Mouse (Mus musculus) hindbrain, embryonic 14.5 days (tissue): ENCODE results near the gene Bhlhe40. TPM values are rescaled to one million over a fixed set of nuclear protein-coding genes. Genes with fewer than 3 reads are reported as not detected.
A peak's percentile ranks its signal among the peaks of the same experiment; 100 is the strongest.

Experiments
- ATAC-seq: fragments of 200-750 bp; cut with Nextera tagmentation; 2 replicates; pipeline ENCODE4 v1.8.0; 2017; ENCODE audit warnings: moderate number of reproducible peaks, mild to moderate bottlenecking, moderate TSS enrichment, moderate library complexity; ENCODE audit not compliant: low FRiP score
- DNase-seq: peaks from one replicate; pipeline ENCODE4 v3.0.0-alpha.2; 2015; ENCODE audit warnings: low spot score
- H3K27ac ChIP-seq: fragments of 300-500 bp; sonication (generic); 2 replicates; pipeline ENCODE4 v1.5.1; 2014; ENCODE audit warnings: mild to moderate bottlenecking, moderate library complexity
- H3K27me3 ChIP-seq: fragments of 300-500 bp; sonication (generic); 2 replicates; pipeline ENCODE4 v1.6.1; 2014; ENCODE audit warnings: mild to moderate bottlenecking, low read length, mixed read lengths; ENCODE audit not compliant: control insufficient read depth, insufficient read depth
- H3K36me3 ChIP-seq: fragments of 300-500 bp; sonication (generic); replicated peaks from 2 replicates; pipeline ENCODE4 v1.6.1; 2014; ENCODE audit not compliant: control insufficient read depth, insufficient read depth
- H3K4me1 ChIP-seq: fragments of 300-500 bp; sonication (generic); replicated peaks from 2 replicates; pipeline ENCODE4 v1.6.1; 2014; ENCODE audit warnings: antibody characterized with exemption, low read length, mixed read lengths; ENCODE audit not compliant: control insufficient read depth, insufficient read depth
- H3K4me2 ChIP-seq: fragments of 300-500 bp; sonication (generic); replicated peaks from 2 replicates; pipeline ENCODE4 v1.6.1; 2014; ENCODE audit warnings: mild to moderate bottlenecking, moderate library complexity
- H3K4me3 ChIP-seq: fragments of 300-500 bp; sonication (generic); replicated peaks from 2 replicates; pipeline ENCODE4 v1.5.1; 2014; ENCODE audit warnings: mild to moderate bottlenecking, low read length
- H3K9ac ChIP-seq: fragments of 300-500 bp; sonication (generic); 2 replicates; pipeline ENCODE4 v1.6.1; 2014
- H3K9me3 ChIP-seq: fragments of 300-500 bp; sonication (generic); 2 replicates; pipeline ENCODE4 v1.6.1; 2016; ENCODE audit warnings: low read length; ENCODE audit not compliant: control insufficient read depth
- WGBS: fragments of 180-500 bp; shearing (Covaris S2); extraction: QIAGEN DNeasy Blood & Tissue Kit; methylation state at CpG from one replicate; pipeline ENCODE4 v1.1.7; 2014; 5-methylcytosine and 5-hydroxymethylcytosine counted together
- polyA plus RNA-seq: library from polyadenylated mRNA; unstranded; fragments of >200 nt; fragmentation: Nextera tagmentation; extraction: Ambion mirVana; gene quantifications from 2 replicates; pipeline ENCODE4 v1.2.1, GENCODE M21; 2014

Gene Bhlhe40
- polyA plus RNA-seq, 1 experiment from 2014 or later, result 4.8 TPM

- DNase-seq (peak; percentile 72), ATAC-seq (peak; percentile 85)
- Histone ChIP-seq H3K4me3 (peak overlapping the region; percentile 23), H3K27ac (peak overlapping the region; percentile 3; the same call in 1 of the 2 replicates), H3K27me3 (peaks cover 9% of the 10 kb centered on the region), H3K4me1 (peaks cover 9% of the 10 kb centered on the region; the same call in 1 of the 2 replicates), H3K9me3 (no peaks in the 10 kb centered on the region), H3K4me2 (peak overlapping the region; percentile 61), H3K36me3 (no peaks in the 10 kb centered on the region), H3K9ac (peak overlapping the region; percentile 64)
- under 1% methylated on average over 30 of the region's 30 CpGs for WGBS
Observed at GRCm38 (mm10) chr6:108668321-108668786, 7.9 kb downstream of the Bhlhe40 start.

GRCm38 (mm10) chr6:108670276-108670675 is 9.8 kb downstream of the Bhlhe40 start:
- DNase-seq (no peak), ATAC-seq (no peak)
- Histone ChIP-seq H3K4me3 (no peak overlapping the region), H3K27me3 (peaks cover 7% of the 10 kb centered on the region), H3K36me3 (no peaks in the 10 kb centered on the region), H3K9ac (no peak overlapping the region), H3K9me3 (no peaks in the 10 kb centered on the region), H3K27ac (no peak overlapping the region), H3K4me1 (peaks cover 9% of the 10 kb centered on the region; the same call in 1 of the 2 replicates), H3K4me2 (no peak overlapping the region)
- 92% methylated on average over 3 of the region's 3 CpGs for WGBS

GRCm38 (mm10) chr6:108670821-108671220 is 10.4 kb downstream of the Bhlhe40 start:
- Histone ChIP-seq H3K9me3 (no peaks in the 10 kb centered on the region), H3K27me3 (peaks cover 5% of the 10 kb centered on the region), H3K4me3 (no peak overlapping the region), H3K4me1 (peaks cover 9% of the 10 kb centered on the region; the same call in 1 of the 2 replicates), H3K36me3 (no peaks in the 10 kb centered on the region), H3K27ac (no peak overlapping the region), H3K9ac (no peak overlapping the region), H3K4me2 (no peak overlapping the region)
- DNase-seq, result no peak
- 66% methylated on average over 3 of the region's 3 CpGs for WGBS
- ATAC-seq, result no peak

- no peak overlapping the region for H3K27ac ChIP-seq
- peaks cover 9% of the 10 kb centered on the region; the same call in 1 of the 2 replicates for H3K4me1 ChIP-seq
- H3K9ac ChIP-seq, result no peak overlapping the region
- H3K36me3 ChIP-seq, result no peaks in the 10 kb centered on the region
- peaks cover 5% of the 10 kb centered on the region for H3K27me3 ChIP-seq
- H3K4me2 ChIP-seq, result no peak overlapping the region
- no peak for DNase-seq
- ATAC-seq, result no peak
- H3K4me3 ChIP-seq, result no peak overlapping the region
- H3K9me3 ChIP-seq, result no peaks in the 10 kb centered on the region
- WGBS, result 78% methylated on average over 8 of the region's 8 CpGs
Observed at GRCm38 (mm10) chr6:108672094-108672493, 11.7 kb downstream of the Bhlhe40 start.

- Histone ChIP-seq H3K9me3 (no peaks in the 10 kb centered on the region), H3K9ac (no peak overlapping the region), H3K4me2 (no peak overlapping the region), H3K27ac (no peak overlapping the region), H3K4me1 (no peaks in the 10 kb centered on the region), H3K4me3 (no peak overlapping the region), H3K36me3 (no peaks in the 10 kb centered on the region), H3K27me3 (peaks cover 5% of the 10 kb centered on the region)
- ATAC-seq (no peak), DNase-seq (no peak)
- 83% methylated on average over 2 of the region's 2 CpGs for WGBS
Observed at GRCm38 (mm10) chr6:108674221-108674620, 13.8 kb downstream of the Bhlhe40 start.

- no peak for DNase-seq
- no peak overlapping the region for H3K9ac ChIP-seq
- no peaks in the 10 kb centered on the region for H3K36me3 ChIP-seq
- H3K4me1 ChIP-seq, result no peaks in the 10 kb centered on the region
- H3K4me2 ChIP-seq, result no peak overlapping the region
- no peaks in the 10 kb centered on the region for H3K9me3 ChIP-seq
- 89% methylated on average over 9 of the region's 9 CpGs for WGBS
- no peaks in the 10 kb centered on the region for H3K27me3 ChIP-seq
- H3K27ac ChIP-seq, result no peak overlapping the region
- no peak for ATAC-seq
- H3K4me3 ChIP-seq, result no peak overlapping the region
Observed at GRCm38 (mm10) chr6:108676783-108677340, 16.4 kb downstream of the Bhlhe40 start.

- ATAC-seq, result no peak
- no peak for DNase-seq
- no peaks in the 10 kb centered on the region for H3K27me3 ChIP-seq
- no peak overlapping the region for H3K4me3 ChIP-seq
- no peak overlapping the region for H3K27ac ChIP-seq
- no peaks in the 10 kb centered on the region for H3K4me1 ChIP-seq
- no peaks in the 10 kb centered on the region for H3K9me3 ChIP-seq
- H3K36me3 ChIP-seq, result no peaks in the 10 kb centered on the region
- WGBS, result 86% methylated on average over 4 of the region's 4 CpGs
- no peak overlapping the region for H3K4me2 ChIP-seq
- no peak overlapping the region for H3K9ac ChIP-seq
Observed at GRCm38 (mm10) chr6:108677697-108678096, 17.3 kb downstream of the Bhlhe40 start.

GRCm38 (mm10) chr6:108678227-108678626 is 17.8 kb downstream of the Bhlhe40 start:
- H3K9me3 ChIP-seq, result no peaks in the 10 kb centered on the region
- 55% methylated on average over 5 of the region's 5 CpGs for WGBS
- no peak overlapping the region for H3K4me3 ChIP-seq
- DNase-seq (no peak), ATAC-seq (no peak)
- H3K27me3 ChIP-seq, result no peaks in the 10 kb centered on the region
- H3K4me2 ChIP-seq, result no peak overlapping the region
- H3K36me3 ChIP-seq, result no peaks in the 10 kb centered on the region
- no peaks in the 10 kb centered on the region for H3K4me1 ChIP-seq
- H3K9ac ChIP-seq, result no peak overlapping the region
- no peak overlapping the region for H3K27ac ChIP-seq

- Histone ChIP-seq H3K27me3 (no peaks in the 10 kb centered on the region), H3K9me3 (no peaks in the 10 kb centered on the region), H3K4me3 (no peak overlapping the region), H3K27ac (no peak overlapping the region), H3K9ac (no peak overlapping the region), H3K36me3 (no peaks in the 10 kb centered on the region), H3K4me2 (no peak overlapping the region), H3K4me1 (no peaks in the 10 kb centered on the region)
- DNase-seq (no peak), ATAC-seq (no peak)
- 83% methylated on average over 7 of the region's 7 CpGs for WGBS
Observed at GRCm38 (mm10) chr6:108680503-108680902, 20.1 kb downstream of the Bhlhe40 start.

- no peaks in the 10 kb centered on the region for H3K36me3 ChIP-seq
- H3K27me3 ChIP-seq, result no peaks in the 10 kb centered on the region
- ATAC-seq (no peak), DNase-seq (no peak)
- H3K4me3 ChIP-seq, result no peak overlapping the region
- H3K27ac ChIP-seq, result no peak overlapping the region
- H3K4me2 ChIP-seq, result no peak overlapping the region
- no peaks in the 10 kb centered on the region for H3K9me3 ChIP-seq
- 92% methylated on average over 4 of the region's 4 CpGs for WGBS
- H3K4me1 ChIP-seq, result no peaks in the 10 kb centered on the region
- no peak overlapping the region for H3K9ac ChIP-seq
Observed at GRCm38 (mm10) chr6:108681084-108681483, 20.7 kb downstream of the Bhlhe40 start.
